ENCODE assay signal across 22 mouse cellular contexts in the genomic region with DNA sequence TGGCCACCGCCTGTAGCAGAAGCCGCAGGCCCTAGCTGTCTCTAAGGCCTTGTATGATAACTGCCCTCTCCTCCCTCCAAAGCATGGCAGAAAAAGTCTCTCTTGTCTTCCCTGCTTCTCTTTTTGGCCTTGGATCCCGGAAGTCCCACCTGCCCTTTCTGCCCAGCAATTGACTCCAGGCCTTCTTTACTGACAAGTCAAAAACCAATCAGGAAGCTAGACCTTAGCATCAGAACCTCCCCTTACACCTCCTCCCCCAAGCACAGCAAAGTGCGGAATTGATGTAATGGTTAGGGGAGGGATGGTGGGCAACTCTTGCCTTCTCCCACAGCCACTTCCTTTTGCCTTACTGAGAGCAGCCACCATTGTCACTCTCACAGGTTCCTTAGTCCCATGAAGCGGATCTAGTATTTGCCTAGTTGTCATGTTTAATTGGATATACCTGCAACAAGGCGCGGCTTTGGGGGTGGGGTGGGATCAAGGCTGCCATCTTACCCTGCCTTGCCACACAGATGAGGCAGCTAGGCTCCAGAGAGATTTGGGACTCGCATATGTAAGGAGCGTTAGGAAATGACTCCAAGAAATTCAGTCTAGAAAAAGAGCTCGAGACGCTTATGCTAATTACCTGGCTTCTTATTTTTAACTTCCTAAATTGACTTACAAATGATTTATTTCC. TPM values are rescaled to one million over a fixed set of nuclear protein-coding genes. Genes with fewer than 3 reads are reported as not detected.
DNase-seq lines count a peak whose midpoint lies in the region; ATAC-seq and TF ChIP-seq lines count a peak whose summit lies in the region.
"Had no signal": no experiment of that assay in that cellular context is flagged by ENCODE, and none has a peak within 500 bp of the region (broad histone marks: within the 10 kb centered on the region; RNA-seq: fewer than 3 reads in every experiment).

No protein-coding gene starts in this region.

- no peak overlapping the region for H3K9ac ChIP-seq in forebrain, embryonic 13.5 days
- H3K9ac ChIP-seq: heart, embryonic 15.5 days; hindbrain, embryonic 14.5 days; intestine, embryonic 15.5 days; kidney, embryonic 15.5 days had no signal

- DNase-seq in forebrain, embryonic 10.5 days (ENCODE audit: extremely low spot score, low spot score), result no peak
- peak; percentile 66 for DNase-seq in heart, embryonic 10.5 days (ENCODE audit: low spot score)
- no peak for DNase-seq in heart, postnatal 14 days
- DNase-seq in brain, embryonic 14.5 days (ENCODE audit: low read depth), result peak; percentile 48
- no peak for DNase-seq in right cerebral cortex, adult 2 months (ENCODE audit: low spot score in 2 of 2)
- DNase-seq in adrenal gland, adult 8-10 months, result no peak
- DNase-seq: adrenal gland, postnatal 10 days; B cell, adult 2 months; cerebellum, adult 18-20 months; cerebellum, adult 9-11 months; gastrocnemius, postnatal 25 days; kidney, adult 2 months had no signal

- no peak for TF ChIP-seq CTCF in brain, embryonic 14.5 days (IDR thresholded peaks at IDR 0.05; ENCODE audit: borderline replicate concordance, extremely low read depth, insufficient read depth, insufficient read length)

- no peak overlapping the region for H3K27ac ChIP-seq in forebrain, embryonic 13.5 days
- no peak overlapping the region for H3K27ac ChIP-seq in forebrain, embryonic 10.5 days
- H3K27ac ChIP-seq in heart, embryonic 10.5 days, result no peak overlapping the region
- H3K27ac ChIP-seq: embryonic facial prominence, embryonic 10.5 days; heart, embryonic 15.5 days; hindbrain, embryonic 10.5 days; hindbrain, embryonic 14.5 days; intestine, embryonic 15.5 days; kidney, embryonic 15.5 days had no signal

- ATAC-seq in forebrain, embryonic 13.5 days, result peak; percentile 79; the same call in 1 of the 2 replicates
- ATAC-seq: CD4-positive, CD25-positive, alpha-beta regulatory T cell, adult 4 months; intestine, embryonic 15.5 days had no signal

- intact Hi-C loops in heart, postnatal 14 days (cut with DNase I), result no loop called here

- H3K9me3 ChIP-seq in forebrain, embryonic 13.5 days (replicated peaks), result no peaks in the 10 kb centered on the region
- H3K9me3 ChIP-seq in forebrain, embryonic 10.5 days, result no peaks in the 10 kb centered on the region
- no peaks in the 10 kb centered on the region for H3K9me3 ChIP-seq in heart, embryonic 10.5 days
- H3K9me3 ChIP-seq: embryonic facial prominence, embryonic 10.5 days; G1E; heart, embryonic 15.5 days; hindbrain, embryonic 10.5 days; intestine, embryonic 15.5 days; kidney, embryonic 15.5 days had no signal

- 88% methylated on average over 11 of the region's 11 CpGs for WGBS in forebrain, embryonic 13.5 days
- 93% methylated on average over 11 of the region's 11 CpGs for WGBS in forebrain, embryonic 10.5 days
- 81% methylated on average over 11 of the region's 11 CpGs for WGBS in heart, embryonic 10.5 days

- no peaks in the 10 kb centered on the region for H3K4me1 ChIP-seq in forebrain, embryonic 13.5 days
- no peaks in the 10 kb centered on the region for H3K4me1 ChIP-seq in forebrain, embryonic 10.5 days
- H3K4me1 ChIP-seq in heart, embryonic 10.5 days, result no peaks in the 10 kb centered on the region
- H3K4me1 ChIP-seq: embryonic facial prominence, embryonic 10.5 days; hindbrain, embryonic 10.5 days; intestine, embryonic 15.5 days; kidney, embryonic 15.5 days had no signal

- H3K36me3 ChIP-seq in forebrain, embryonic 13.5 days (ENCODE audit: poor library complexity, severe bottlenecking), result no peaks in the 10 kb centered on the region
- no peaks in the 10 kb centered on the region for H3K36me3 ChIP-seq in forebrain, embryonic 10.5 days (replicated peaks)
- H3K36me3 ChIP-seq in heart, embryonic 10.5 days, result no peaks in the 10 kb centered on the region
- H3K36me3 ChIP-seq: embryonic facial prominence, embryonic 10.5 days; G1E; heart, embryonic 15.5 days; hindbrain, embryonic 10.5 days; intestine, embryonic 15.5 days; kidney, embryonic 15.5 days had no signal

- TF ChIP-seq POLR2A in brain, embryonic 14.5 days (IDR thresholded peaks at IDR 0.05; ENCODE audit: borderline replicate concordance, extremely low read depth, insufficient read depth, insufficient read length, poor library complexity, severe bottlenecking), result no peak

- H3K4me3 ChIP-seq in forebrain, embryonic 13.5 days, result no peak overlapping the region
- no peak overlapping the region for H3K4me3 ChIP-seq in forebrain, embryonic 10.5 days
- no peak overlapping the region for H3K4me3 ChIP-seq in heart, embryonic 10.5 days
- H3K4me3 ChIP-seq: embryonic facial prominence, embryonic 10.5 days; heart, embryonic 15.5 days; hindbrain, embryonic 10.5 days; intestine, embryonic 15.5 days; kidney, embryonic 15.5 days had no signal

- no peak overlapping the region for H3K4me2 ChIP-seq in forebrain, embryonic 13.5 days
- H3K4me2 ChIP-seq: heart, embryonic 15.5 days; hindbrain, embryonic 14.5 days; intestine, embryonic 15.5 days; kidney, embryonic 15.5 days had no signal

- no peaks in the 10 kb centered on the region for H3K27me3 ChIP-seq in forebrain, embryonic 13.5 days
- H3K27me3 ChIP-seq in forebrain, embryonic 10.5 days (ENCODE audit: poor library complexity, severe bottlenecking), result no peaks in the 10 kb centered on the region
- no peaks in the 10 kb centered on the region for H3K27me3 ChIP-seq in heart, embryonic 10.5 days (ENCODE audit: insufficient read depth, poor library complexity, severe bottlenecking)
- H3K27me3 ChIP-seq: heart, embryonic 15.5 days; intestine, embryonic 15.5 days; kidney, embryonic 15.5 days had no signal

RNA-seq across cellular contexts. Expression of gene Slc1a1, which starts 27.9 kb away (rescaled TPM):
- polyA plus RNA-seq in forebrain, embryonic 13.5 days (2015; fragmentation: Nextera tagmentation; extraction: Ambion mirVana), result 10.1 and 10.7 TPM in 2 replicates
- 0.52 and 0.65 TPM in 2 replicates for polyA plus RNA-seq in forebrain, embryonic 10.5 days (2016; fragmentation: Nextera tagmentation; extraction: Ambion mirVana)
- 0.35 and 1.6 TPM in 2 replicates for polyA plus RNA-seq in heart, embryonic 10.5 days (2016; fragmentation: Nextera tagmentation; extraction: Ambion mirVana)
- total RNA-seq in heart, postnatal 14 days (2021), result under 1 TPM; 0.55 to 0.73 TPM
- 15.0 and 22.2 TPM in 2 replicates for polyA plus RNA-seq in brain, embryonic 14.5 days (2012; rRNA removed)
- total RNA-seq in adrenal gland, adult 8-10 months (2022), result 1 to 10 TPM; 1.4 to 2.4 (median 1.9) TPM
- total RNA-seq: granulocyte monocyte progenitor cell, adult 5-6 weeks had no signal
- polyA plus RNA-seq: G1E had no signal

Comparison
In these comparisons a context has a peak if more than half of its experiments do, and no peak if none do; other contexts are left out.
1. DNase-seq: peak in heart, embryonic 10.5 days (single experiment) and brain, embryonic 14.5 days (single experiment); none in forebrain, embryonic 10.5 days (single experiment), heart, postnatal 14 days (0 of 2), right cerebral cortex, adult 2 months (0 of 2) and adrenal gland, adult 8-10 months (single experiment).